Mouse (Mus musculus) stomach, postnatal 0 days (tissue): ENCODE data around the gene Ttc4.

Experiments used
- CTCF ChIP-seq: IDR thresholded peaks from 2 replicates; pipeline ENCODE4 v1.5.1; 2016; ENCODE audit warnings: antibody characterized with exemption, low read depth, mild to moderate bottlenecking, moderate library complexity
- EP300 ChIP-seq: optimal IDR thresholded peaks from 2 replicates; pipeline ENCODE3; 2016; ENCODE audit warnings: antibody characterized with exemption

GRCm38 (mm10) chr4:106704416-106704815 is 25.7 kb upstream of the Ttc4 start:
- TF ChIP-seq CTCF (no peak), EP300 (no peak)
